Mouse (Mus musculus) heart, embryonic 11.5 days (tissue): ENCODE data around the gene Gm7324. TPM values are rescaled to one million over a fixed set of nuclear protein-coding genes. Genes with fewer than 3 reads are reported as not detected.
"Not testable (repeated sequence)": the region's sequence is repeated elsewhere in the genome, so short reads cannot be mapped to it uniquely, and the experiment has no call there.

Experiments
- ATAC-seq: fragments of 200-750 bp; cut with Nextera tagmentation; replicated peaks from 2 replicates; pipeline ENCODE4 v1.8.0; 2017; ENCODE audit warnings: moderate library complexity; ENCODE audit not compliant: insufficient number of reproducible peaks, low FRiP score, low TSS enrichment
- H3K27ac ChIP-seq: fragments of 300-500 bp; sonication (generic); 2 replicates; pipeline ENCODE4 v1.5.1; 2014; ENCODE audit warnings: mild to moderate bottlenecking, low read depth, low read length
- H3K27me3 ChIP-seq: fragments of 300-500 bp; sonication (generic); 2 replicates; pipeline ENCODE4 v1.6.1; 2014; ENCODE audit warnings: mild to moderate bottlenecking, low read length, mixed read lengths; ENCODE audit not compliant: control insufficient read depth, insufficient read depth
- H3K36me3 ChIP-seq: fragments of 300-500 bp; sonication (generic); 2 replicates; pipeline ENCODE4 v1.6.1; 2014; ENCODE audit warnings: mild to moderate bottlenecking, low read length, moderate library complexity, mixed read lengths; ENCODE audit not compliant: control insufficient read depth, insufficient read depth
- H3K4me1 ChIP-seq: fragments of 300-500 bp; sonication (generic); 2 replicates; pipeline ENCODE4 v1.6.1; 2014; ENCODE audit warnings: low read length; ENCODE audit not compliant: control insufficient read depth, insufficient read depth
- H3K4me2 ChIP-seq: fragments of 300-500 bp; sonication (generic); 2 replicates; pipeline ENCODE4 v1.6.1; 2014; ENCODE audit warnings: mild to moderate bottlenecking, moderate library complexity
- H3K4me3 ChIP-seq: fragments of 300-500 bp; sonication (generic); 2 replicates; pipeline ENCODE4 v1.5.1; 2014; ENCODE audit warnings: low read depth, low read length
- H3K9ac ChIP-seq: fragments of 300-500 bp; sonication (generic); 2 replicates; pipeline ENCODE4 v1.6.1; 2014; ENCODE audit warnings: mild to moderate bottlenecking, low read depth, low read length, moderate library complexity
- H3K9me3 ChIP-seq: fragments of 300-500 bp; sonication (generic); replicated peaks from 2 replicates; pipeline ENCODE4 v1.6.1; 2016; ENCODE audit warnings: low read length; ENCODE audit not compliant: control insufficient read depth
- WGBS: fragments of 180-500 bp; shearing (Covaris S2); extraction: QIAGEN DNeasy Blood & Tissue Kit; methylation state at CpG from one replicate; pipeline ENCODE4 v1.1.7; 2014; ENCODE audit not compliant: insufficient replicate concordance; 5-methylcytosine and 5-hydroxymethylcytosine counted together
- polyA plus RNA-seq: library from polyadenylated mRNA; unstranded; fragments of >200 nt; fragmentation: Nextera tagmentation; extraction: Ambion mirVana; gene quantifications from 2 replicates; pipeline ENCODE4 v1.2.1, GENCODE M21; 2014

Gene Gm7324
- 1.2 TPM in 2 replicates for polyA plus RNA-seq

DNA sequence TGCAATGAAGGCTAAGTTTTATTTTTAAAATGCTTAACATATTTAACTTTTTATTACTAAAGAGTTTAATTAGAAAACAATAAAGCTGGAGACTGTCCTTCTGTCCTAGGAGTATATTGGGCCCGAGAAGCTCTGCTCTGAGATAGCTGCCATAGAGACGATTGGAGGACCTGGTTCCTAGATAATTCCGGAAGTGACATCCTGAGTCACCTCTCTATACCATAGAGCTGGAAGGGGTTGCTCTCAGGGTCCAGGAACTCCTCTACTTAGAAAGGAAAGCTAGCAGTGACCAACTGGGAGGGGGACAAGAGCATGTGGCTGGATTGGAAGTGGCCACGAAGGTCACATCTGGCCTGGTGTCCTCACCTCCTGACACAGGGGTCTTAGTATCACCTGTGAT is at the start of gene Gm7324:
Gene Gm7324 (plus strand): TSS at position 208 of the 400 bp plus-strand sequence.
- H3K4me1 ChIP-seq, H3K4me3 ChIP-seq, H3K9ac ChIP-seq, H3K4me2 ChIP-seq, ATAC-seq, H3K9me3 ChIP-seq, H3K27me3 ChIP-seq, H3K27ac ChIP-seq, H3K36me3 ChIP-seq: not testable (repeated sequence)
- WGBS, result 82% methylated on average over 4 of the region's 4 CpGs

DNA sequence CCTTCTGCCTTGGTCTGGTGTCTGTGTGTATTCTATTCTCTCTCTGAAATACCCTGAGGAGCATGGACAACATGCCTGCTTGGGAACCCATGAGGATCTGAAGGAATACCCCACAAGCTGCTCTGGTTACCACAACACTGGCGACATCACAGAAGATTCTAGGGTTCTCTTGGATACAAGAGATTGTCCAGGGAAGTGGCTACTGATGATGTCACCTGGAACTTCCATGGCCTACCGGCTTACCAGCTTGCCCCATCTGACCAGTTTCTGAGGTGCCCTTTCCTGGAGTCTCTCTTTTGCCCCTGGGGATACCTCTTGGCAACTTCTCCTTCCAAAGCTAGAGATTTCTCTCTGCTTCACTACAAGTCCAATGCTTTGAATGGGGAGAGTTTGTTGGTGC is 20.5 kb upstream of the Gm7324 start, which contains the start of gene Gm8165:
Gene Gm8165 (minus strand): TSS at position 101 of the 400 bp plus-strand sequence.
- not testable (repeated sequence) for H3K4me1 ChIP-seq, H3K9ac ChIP-seq, H3K27ac ChIP-seq, ATAC-seq, H3K9me3 ChIP-seq, H3K4me3 ChIP-seq, H3K36me3 ChIP-seq, H3K4me2 ChIP-seq, H3K27me3 ChIP-seq
- no CpG with 5 or more reads among the region's 2 CpGs for WGBS

DNA sequence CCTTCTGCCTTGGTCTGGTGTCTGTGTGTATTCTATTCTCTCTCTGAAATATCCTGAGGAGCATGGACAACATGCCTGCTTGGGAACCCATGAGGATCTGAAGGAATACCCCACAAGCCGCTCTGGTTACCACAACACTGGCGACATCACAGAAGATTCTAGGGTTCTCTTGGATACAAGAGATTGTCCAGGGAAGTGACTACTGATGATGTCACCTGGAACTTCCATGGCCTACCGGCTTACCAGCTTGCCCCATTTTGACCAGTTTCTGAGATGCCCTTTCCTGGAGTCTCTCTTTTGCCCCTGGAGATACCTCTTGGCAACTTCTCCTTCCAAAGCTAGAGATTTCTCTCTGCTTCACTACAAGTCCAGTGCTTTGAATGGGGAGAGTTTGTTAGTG is 29.8 kb downstream of the Gm7324 start, which contains the start of gene Gm16506:
Gene Gm16506 (minus strand): TSS at position 101 of the 400 bp plus-strand sequence.
- not testable (repeated sequence) for H3K9ac ChIP-seq, ATAC-seq, H3K4me3 ChIP-seq, H3K27me3 ChIP-seq, H3K36me3 ChIP-seq, H3K4me2 ChIP-seq, H3K9me3 ChIP-seq, H3K27ac ChIP-seq, H3K4me1 ChIP-seq
- WGBS, result 79% methylated on average over 1 of the region's 3 CpGs

DNA sequence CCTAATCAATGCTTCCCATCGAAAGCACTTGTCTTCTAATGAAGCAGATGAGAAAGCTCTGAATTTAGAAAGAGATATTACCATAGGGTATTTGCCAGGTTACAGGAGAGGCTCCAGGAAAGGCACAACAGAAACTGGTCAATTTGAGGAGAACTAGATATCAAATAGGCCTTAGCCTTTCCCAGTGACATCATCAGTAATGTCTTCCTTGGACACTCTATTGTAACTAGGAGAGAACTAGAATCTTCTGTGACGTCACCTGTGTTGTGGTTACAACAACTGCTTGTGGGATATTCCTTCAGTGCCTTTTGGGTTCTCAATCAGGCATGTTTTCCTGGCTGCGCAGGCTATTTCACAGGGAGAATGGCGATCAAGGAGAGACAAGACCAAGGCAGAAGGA is 49.9 kb downstream of the Gm7324 start, which contains the start of gene Gm6526:
Gene Gm6526 (plus strand): TSS at position 301 of the 400 bp plus-strand sequence.
- not testable (repeated sequence) for H3K27ac ChIP-seq, H3K9ac ChIP-seq, H3K36me3 ChIP-seq, H3K4me3 ChIP-seq, H3K4me2 ChIP-seq, H3K4me1 ChIP-seq, H3K9me3 ChIP-seq, ATAC-seq, H3K27me3 ChIP-seq
- 73% methylated on average over 4 of the region's 4 CpGs for WGBS

Other genes starting within 250 kb of the Gm7324 start
- not detected in 2 replicates for gene Gm5799, start 154.3 kb upstream of the Gm7324 start, polyA plus RNA-seq
- gene Gm17654, start 118.7 kb upstream of the Gm7324 start, polyA plus RNA-seq, result not detected in 2 replicates
- gene Gm10375, start 89.8 kb upstream of the Gm7324 start, polyA plus RNA-seq, result not detected in 2 replicates
- gene Gm8165, start 20.6 kb upstream of the Gm7324 start, polyA plus RNA-seq, result not detected in 2 replicates
- gene Gm16506, start 29.7 kb downstream of the Gm7324 start, polyA plus RNA-seq, result not detected in 2 replicates
- gene Gm6526, start 50.0 kb downstream of the Gm7324 start, polyA plus RNA-seq, result not detected in 2 replicates
- not detected in 2 replicates for gene Gm8180, start 86.9 kb downstream of the Gm7324 start, polyA plus RNA-seq
- not detected in 2 replicates for gene Ear1, start 177.7 kb downstream of the Gm7324 start, polyA plus RNA-seq
- not detected in 2 replicates for gene Ear10, start 225.7 kb downstream of the Gm7324 start, polyA plus RNA-seq
- gene Gm8113, start 227.6 kb downstream of the Gm7324 start, polyA plus RNA-seq, result 27.4 and 27.7 TPM in 2 replicates